Mouse (Mus musculus) activated CD4-positive, CD25-positive, alpha-beta regulatory T cell (primary cell): ENCODE results near the gene Pip5k1a. TPM values are rescaled to one million over a fixed set of nuclear protein-coding genes. Genes with fewer than 3 reads are reported as not detected.

ENCODE experiments used
- polyA plus RNA-seq, 2 experiments: library from polyadenylated mRNA; unstranded; fragments of 100-300 nt; shearing (Covaris generic); gene quantifications; one replicate each; pipeline ENCODE4 v1.2.1; 2017

The Pip5k1a gene
- polyA plus RNA-seq = 10 to 100 TPM; 24.1 to 24.5 TPM

DNA sequence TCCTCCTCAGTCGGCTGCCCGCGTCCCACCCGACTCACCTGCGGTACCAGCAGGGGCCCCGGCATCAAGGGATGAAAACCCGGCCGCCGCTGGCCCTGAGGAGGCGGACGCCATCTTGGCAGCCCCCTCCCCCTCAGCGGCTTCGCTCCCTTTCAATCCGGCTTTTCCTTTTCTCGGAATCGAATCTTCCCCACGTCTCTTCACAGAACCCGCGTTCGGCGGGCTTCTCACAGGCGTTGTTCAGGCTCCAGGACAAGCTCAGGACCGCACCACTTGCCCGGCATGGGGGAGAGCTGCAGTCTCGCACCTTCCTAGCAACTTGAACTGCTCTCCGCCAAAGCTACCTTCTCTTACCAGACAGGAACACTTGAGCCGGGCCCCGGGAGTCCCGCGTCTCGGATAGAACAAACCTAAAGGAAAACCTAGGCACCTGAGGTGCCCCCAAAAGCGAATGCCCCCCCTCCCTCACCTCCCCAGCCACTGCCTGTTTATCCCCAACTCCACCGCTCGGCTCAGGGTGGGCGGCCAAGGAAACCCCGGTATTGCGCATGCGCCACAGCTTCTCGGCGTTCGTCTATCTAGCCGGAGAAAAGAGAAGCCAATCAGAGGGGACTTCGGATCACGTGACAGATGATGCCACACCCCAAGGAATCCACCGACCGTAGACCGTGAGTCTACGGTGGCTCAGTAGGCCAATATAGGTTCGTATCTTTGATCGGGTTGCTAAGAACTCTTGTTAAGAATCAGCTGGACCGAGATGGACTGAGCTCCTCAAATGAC is at the start of gene Pip5k1a:
Pip5k1a (minus strand) TSS at position 593 of the 780 bp plus-strand sequence.

DNA sequence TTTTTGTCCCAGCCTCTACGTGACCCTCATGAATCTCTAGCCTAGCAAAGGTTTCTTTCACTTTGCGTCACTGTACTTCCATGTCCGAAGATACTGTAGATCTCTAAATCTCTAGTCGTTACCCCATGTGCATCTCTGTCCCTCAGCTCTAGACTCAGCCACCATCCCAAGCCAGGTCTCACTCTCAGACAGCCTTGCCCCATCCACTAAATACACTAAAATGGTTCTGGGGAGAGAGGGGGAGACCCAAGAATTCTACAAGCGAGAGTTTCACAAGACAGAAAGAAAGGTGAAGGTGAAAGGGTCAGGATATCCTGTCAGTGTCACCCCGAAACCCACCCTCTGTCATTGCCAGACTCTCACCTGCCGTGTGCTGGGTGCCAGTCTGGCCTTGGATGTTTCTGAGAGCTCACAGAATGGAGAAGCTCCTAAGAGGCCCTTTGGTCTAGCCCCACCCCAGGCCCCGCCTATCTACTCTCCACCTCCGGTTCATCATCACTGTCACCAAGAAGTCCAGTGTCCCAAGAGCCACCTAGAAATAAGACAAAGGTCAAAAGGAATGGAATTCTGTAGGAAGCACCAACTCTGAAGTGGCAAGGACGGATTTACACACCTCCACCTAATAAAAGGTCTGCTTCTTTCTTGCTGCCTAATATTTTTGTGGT is 35.4 kb upstream of the Pip5k1a start, which contains the start of gene Tnfaip8l2:
Tnfaip8l2 (minus strand) TSS at position 409 of the 665 bp plus-strand sequence.

GRCm38 (mm10) chr3:95133680-95134101 is 27.0 kb upstream of the Pip5k1a start, which contains the start of the genes Scnm1 and Lysmd1:
TSS of gene Scnm1 (minus strand) at chr3:95134011.
TSS of gene Lysmd1 (plus strand) at chr3:95134088.

DNA sequence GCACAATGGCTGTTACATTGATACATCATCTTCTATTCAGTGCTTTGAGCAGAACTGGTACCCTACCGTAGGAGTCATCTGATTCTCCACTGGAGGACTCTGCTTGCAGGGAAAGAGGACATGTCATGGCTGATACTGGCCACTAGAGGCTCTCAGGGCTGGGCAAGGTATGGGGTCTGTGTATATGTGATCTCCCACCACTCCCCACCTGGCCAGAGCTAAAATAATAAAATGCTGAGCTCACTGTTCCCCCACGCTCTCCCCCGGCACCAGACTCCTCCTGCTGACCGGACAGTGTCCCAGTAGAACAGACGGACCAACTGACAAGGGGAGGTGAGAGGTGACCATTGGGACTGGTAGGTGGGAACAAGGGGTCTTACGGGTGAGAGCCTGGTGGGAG is 17.5 kb upstream of the Pip5k1a start, which contains the start of gene Tmod4:
Tmod4 (plus strand) TSS at position 231 of the 400 bp plus-strand sequence.

DNA sequence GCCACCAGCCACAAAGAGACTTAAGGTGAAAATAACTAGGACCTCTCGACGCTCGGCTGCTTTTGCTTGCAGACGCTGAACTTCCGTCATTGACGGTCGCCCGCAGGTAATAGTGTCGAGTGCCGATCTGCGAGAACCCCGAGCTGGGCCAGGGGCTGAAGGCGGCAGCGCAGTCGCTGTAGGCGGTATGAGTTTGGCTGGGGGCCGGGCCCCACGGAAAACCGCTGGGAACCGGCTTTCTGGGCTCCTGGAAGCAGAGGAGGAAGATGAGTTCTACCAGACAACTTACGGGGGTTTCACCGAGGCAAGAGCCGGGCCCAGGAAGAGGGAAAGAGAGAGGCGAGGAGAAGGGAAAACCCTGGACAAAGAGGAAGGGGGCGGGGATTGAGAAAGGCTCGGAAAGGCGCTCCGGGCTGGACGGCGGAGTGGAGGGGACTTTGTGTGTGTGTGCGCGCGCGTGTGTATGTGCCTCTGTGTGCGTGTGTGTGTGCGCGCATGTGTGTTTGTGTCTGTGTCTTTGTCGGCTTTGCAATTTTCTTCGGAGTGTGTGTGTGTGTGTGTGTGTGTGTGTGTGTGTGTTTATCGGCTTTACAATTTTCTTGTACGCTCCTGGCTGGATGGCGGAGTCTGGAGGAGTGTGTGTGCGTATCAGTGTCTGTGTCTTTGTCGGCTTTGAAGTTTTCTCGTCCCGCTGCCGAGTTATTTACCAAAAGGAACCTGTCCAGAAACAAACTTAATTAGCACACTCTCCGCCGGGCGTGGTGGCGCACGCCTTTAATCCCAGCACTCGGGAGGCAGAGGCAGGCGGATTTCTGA is 4.4 kb upstream of the Pip5k1a start, which contains the start of gene Vps72:
Vps72 (plus strand) TSS at position 112 of the 816 bp plus-strand sequence.

DNA sequence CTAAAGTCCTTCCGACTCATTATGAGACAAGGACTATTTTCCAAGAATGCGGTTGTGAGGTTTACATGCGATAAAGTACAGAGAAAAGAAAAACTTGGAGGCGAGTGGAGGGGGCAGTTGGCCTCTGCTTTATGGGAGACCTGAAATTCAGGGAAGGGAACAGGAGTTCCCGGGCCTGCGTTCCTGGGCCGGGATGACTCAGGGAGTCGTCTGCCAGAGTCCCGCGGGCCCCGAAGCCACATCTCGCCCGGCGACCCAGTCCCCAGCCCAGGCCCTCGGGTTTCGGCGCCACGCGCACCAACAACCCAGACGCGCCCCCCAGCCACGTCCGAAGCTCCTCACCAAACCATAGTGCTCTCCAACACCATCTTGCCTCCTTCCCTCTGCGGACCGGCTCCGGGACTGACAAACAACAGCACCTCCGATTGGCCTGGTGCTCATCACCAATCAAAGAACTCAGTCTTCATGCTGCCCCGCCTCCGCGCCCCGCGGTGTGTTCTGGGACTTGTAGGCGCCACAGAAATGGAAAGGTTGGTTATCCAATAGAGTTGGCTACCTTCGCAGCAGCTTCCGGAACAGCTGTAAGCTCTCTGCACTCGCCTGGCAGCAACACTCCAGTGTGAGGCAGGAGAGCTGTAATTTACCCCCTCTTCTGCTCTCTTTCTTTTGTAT is 64.4 kb downstream of the Pip5k1a start, which contains the start of gene Psmd4:
Psmd4 (minus strand) TSS at position 449 of the 672 bp plus-strand sequence.

GRCm38 (mm10) chr3:95015337-95015872 is 91.3 kb downstream of the Pip5k1a start, which contains the start of gene Zfp687:
TSS of gene Zfp687 (minus strand) at chr3:95015448.

Other genes with a start within 250 kb of the Pip5k1a start
- gene Psmb4, start 220.0 kb downstream of the Pip5k1a start, polyA plus RNA-seq = 100 to 1,000 TPM; 395 to 422 TPM
- 1 to 10 TPM; 1.8 to 2.5 TPM for gene Selenbp1, start 173.9 kb downstream of the Pip5k1a start, polyA plus RNA-seq
- gene Rfx5, start 152.9 kb downstream of the Pip5k1a start, polyA plus RNA-seq = 10 to 100 TPM; 22.8 to 24.0 TPM
- gene Pi4kb, start 132.2 kb downstream of the Pip5k1a start, polyA plus RNA-seq = 10 to 100 TPM; 14.1 to 23.6 TPM
- 10 to 100 TPM; 39.4 to 45.0 TPM for gene Zfp687, start 91.5 kb downstream of the Pip5k1a start, polyA plus RNA-seq
- gene Psmd4, start 64.3 kb downstream of the Pip5k1a start, polyA plus RNA-seq = 100 to 1,000 TPM; 267 to 314 TPM
- 100 to 1,000 TPM in 1 of 2 experiments, 10 to 100 TPM in 1; 99.6 to 118 TPM for gene Vps72, start 4.1 kb upstream of the Pip5k1a start, polyA plus RNA-seq
- 1 to 10 TPM; 2.0 to 4.4 TPM for gene Tmod4, start 17.5 kb upstream of the Pip5k1a start, polyA plus RNA-seq
- 100 to 1,000 TPM in 1 of 2 experiments, 10 to 100 TPM in 1; 65.2 to 120 TPM for gene Scnm1, start 27.1 kb upstream of the Pip5k1a start, polyA plus RNA-seq
- 10 to 100 TPM; 23.6 to 34.9 TPM for gene Lysmd1, start 27.2 kb upstream of the Pip5k1a start, polyA plus RNA-seq
- gene Tnfaip8l2, start 35.4 kb upstream of the Pip5k1a start, polyA plus RNA-seq = 100 to 1,000 TPM; 229 to 255 TPM
- 1 to 10 TPM; 1.8 to 1.9 TPM for gene Sema6c, start 53.5 kb upstream of the Pip5k1a start, polyA plus RNA-seq
- 10 to 100 TPM; 24.8 to 34.5 TPM for gene Gabpb2, start 111.0 kb upstream of the Pip5k1a start, polyA plus RNA-seq
- 100 to 1,000 TPM; 446 to 449 TPM for gene Cdc42se1, start 121.8 kb upstream of the Pip5k1a start, polyA plus RNA-seq
- 10 to 100 TPM in 1 of 2 experiments, 1 to 10 TPM in 1; 9.1 to 20.6 TPM for gene Mllt11, start 125.2 kb upstream of the Pip5k1a start, polyA plus RNA-seq
- 1 to 10 TPM in 1 of 2 experiments, under 1 TPM in 1; 0.42 to 1.2 TPM for gene Gm128, start 134.7 kb upstream of the Pip5k1a start, polyA plus RNA-seq
- 1 to 10 TPM in 1 of 2 experiments, under 1 TPM in 1; 0.45 to 1.1 TPM for gene Bnipl, start 144.3 kb upstream of the Pip5k1a start, polyA plus RNA-seq
- 10 to 100 TPM; 28.2 to 29.8 TPM for gene Mindy1, start 174.4 kb upstream of the Pip5k1a start, polyA plus RNA-seq
- 1 to 10 TPM; 6.4 to 6.5 TPM for gene Prune1, start 175.1 kb upstream of the Pip5k1a start, polyA plus RNA-seq
- under 1 TPM in 1 of 2 experiments, not detected in 1; 0.85 TPM for gene Anxa9, start 200.2 kb upstream of the Pip5k1a start, polyA plus RNA-seq
- gene Cers2, start 207.9 kb upstream of the Pip5k1a start, polyA plus RNA-seq = 100 to 1,000 TPM; 193 to 214 TPM